Comparison of ENCODE assay signal across 8 mouse cellular contexts in genomic region chr8:108820634-108821033, GRCm38 (mm10).
DNase-seq lines count a peak whose midpoint lies in the region; ATAC-seq and TF ChIP-seq lines count a peak whose summit lies in the region.

No protein-coding gene starts in this region.

- peak overlapping the region; percentile 27 to 35; a peak in 3 of 4 replicates for H3K4me3 ChIP-seq in heart, embryonic 14.5 days (ENCODE audit: control insufficient read depth in 1 of 2, insufficient read depth in 1 of 2, low read depth in 1 of 2, low read length in 2 of 2)
- peak overlapping the region; percentile 25; the same call in 1 of the 2 replicates for H3K4me3 ChIP-seq in testis, adult 2 months (ENCODE audit: control insufficient read depth, low read depth, low read length)

- no peak for TF ChIP-seq CTCF in testis, adult 2 months (IDR thresholded peaks at IDR 0.05; ENCODE audit: control insufficient read depth, insufficient read depth, insufficient replicate concordance, low read depth, low read length)

- peaks cover 13 to 30% of the 10 kb centered on the region in 2 experiments for H3K4me1 ChIP-seq in heart, embryonic 14.5 days (ENCODE audit: control insufficient read depth in 2 of 2, insufficient read depth in 2 of 2, low read length in 2 of 2)
- no peaks in the 10 kb centered on the region; the same call in 1 of the 2 replicates for H3K4me1 ChIP-seq in testis, adult 2 months (ENCODE audit: control insufficient read depth, insufficient read depth, low read length)

- no peaks in the 10 kb centered on the region for H3K27me3 ChIP-seq in heart, embryonic 14.5 days (ENCODE audit: control insufficient read depth, insufficient read depth, low read length)
- H3K27me3 ChIP-seq in testis, adult 2 months (ENCODE audit: control insufficient read depth, insufficient read depth, low read length) = no peaks in the 10 kb centered on the region

- DNase-seq in 416B (ENCODE audit: low read depth) = peak; percentile 41
- peak; percentile 1 for DNase-seq in c-Kit-negative CD71-positive TER-119-positive erythroid progenitor cells, embryonic 14.5 days (ENCODE audit: low read depth, low spot score)
- DNase-seq in kidney, postnatal 25 days = peak; percentile 53 to 71
- DNase-seq in Muller cell, postnatal 12 days (ENCODE audit: inconsistent ontology term) = no peak
- no peak for DNase-seq in left cerebral cortex, adult 18-20 months (ENCODE audit: low spot score in 2 of 2)

- no peak overlapping the region for H3K27ac ChIP-seq in heart, embryonic 14.5 days (replicated peaks in 1 of 2; ENCODE audit: control insufficient read depth in 1 of 2, insufficient read depth in 1 of 2, low read depth in 2 of 2, low read length in 2 of 2)
- H3K27ac ChIP-seq in testis, adult 2 months (ENCODE audit: control insufficient read depth, insufficient read depth, low read depth, low read length) = no peak overlapping the region

- peak overlapping the region; percentile 69 for H3K4me2 ChIP-seq in heart, embryonic 14.5 days (ENCODE audit: low read length)

- H3K36me3 ChIP-seq in heart, embryonic 14.5 days (ENCODE audit: control insufficient read depth, insufficient read depth, low read length) = no peaks in the 10 kb centered on the region
- H3K36me3 ChIP-seq in testis, adult 2 months (ENCODE audit: control insufficient read depth, insufficient read depth, low read length) = no peaks in the 10 kb centered on the region

- WGBS in heart, embryonic 14.5 days = 16% methylated on average over 6 of the region's 6 CpGs

- TF ChIP-seq POLR2A in testis, adult 2 months (IDR thresholded peaks at IDR 0.05; ENCODE audit: control insufficient read depth, low read depth, low read length) = no peak

- no peak overlapping the region; the same call in 1 of the 2 replicates for H3K9ac ChIP-seq in heart, embryonic 14.5 days (ENCODE audit: low read length)

- ATAC-seq in heart, embryonic 14.5 days (ENCODE audit: insufficient number of reproducible peaks, insufficient read depth, low FRiP score, low read depth) = peak; percentile 68
- ATAC-seq in megakaryocyte-erythroid progenitor cell, adult 5-6 weeks (replicated peaks; ENCODE audit: low FRiP score, low TSS enrichment, poor library complexity, severe bottlenecking) = peak; percentile 91

- no peaks in the 10 kb centered on the region for H3K9me3 ChIP-seq in heart, embryonic 14.5 days (ENCODE audit: control insufficient read depth, low read length)

Comparison
In these comparisons a context has a peak if more than half of its experiments do, and no peak if none do; other contexts are left out.
1. DNase-seq: peak in 416B (single experiment), c-Kit-negative CD71-positive TER-119-positive erythroid progenitor cells, embryonic 14.5 days (single experiment) and kidney, postnatal 25 days (2 of 2); none in Muller cell, postnatal 12 days (single experiment) and left cerebral cortex, adult 18-20 months (0 of 2).